Mouse (Mus musculus): Measurements from ENCODE around the gene Cass4.

Gene Cass4

DNA sequence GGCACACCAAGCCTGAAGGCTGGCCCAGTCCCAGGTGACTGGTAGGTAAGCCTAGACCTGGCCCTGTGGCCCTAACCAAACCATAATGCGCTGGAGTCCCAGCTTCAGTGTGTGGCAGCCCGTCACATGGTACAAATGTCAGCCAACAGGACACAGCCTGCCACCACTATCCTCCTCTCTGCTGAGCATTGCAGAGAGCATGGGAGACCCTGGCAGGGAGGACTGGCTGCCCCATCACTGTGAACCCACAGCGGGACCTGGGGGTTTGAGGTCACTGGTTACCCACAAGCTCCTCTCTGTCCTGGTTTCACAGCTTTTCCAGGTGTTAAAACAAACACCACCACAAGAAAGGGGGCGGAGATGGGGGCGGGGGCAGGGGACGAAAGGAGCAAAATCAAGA, 3.3 kb upstream of the Cass4 start:
- DNase-seq (ENCODE audit: low spot score), result no peak

DNA sequence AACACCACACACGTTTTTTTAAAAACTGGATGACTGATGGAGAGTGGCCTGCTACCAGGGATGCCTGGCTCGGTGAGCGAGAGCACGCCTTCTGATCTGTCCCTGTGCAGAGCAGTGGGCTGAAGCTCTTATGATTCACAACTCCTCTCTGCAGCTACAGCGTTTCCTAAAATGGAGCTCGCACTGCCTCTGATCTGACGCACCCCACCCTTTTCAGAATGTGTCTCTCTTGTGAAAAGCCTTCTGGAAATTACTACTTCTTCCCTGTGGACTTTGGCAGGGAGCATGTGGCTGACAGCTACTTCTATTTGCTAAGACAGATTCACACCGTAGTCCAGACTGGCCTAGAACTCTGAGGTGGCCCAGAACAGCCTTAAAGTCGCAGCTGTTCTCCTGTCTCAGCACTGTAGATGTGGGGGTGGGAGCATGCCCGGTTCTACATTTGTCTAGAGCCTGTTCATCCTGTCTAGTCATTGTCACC, 1.5 kb upstream of the Cass4 start:
- DNase-seq (ENCODE audit: low spot score), result no peak

DNA sequence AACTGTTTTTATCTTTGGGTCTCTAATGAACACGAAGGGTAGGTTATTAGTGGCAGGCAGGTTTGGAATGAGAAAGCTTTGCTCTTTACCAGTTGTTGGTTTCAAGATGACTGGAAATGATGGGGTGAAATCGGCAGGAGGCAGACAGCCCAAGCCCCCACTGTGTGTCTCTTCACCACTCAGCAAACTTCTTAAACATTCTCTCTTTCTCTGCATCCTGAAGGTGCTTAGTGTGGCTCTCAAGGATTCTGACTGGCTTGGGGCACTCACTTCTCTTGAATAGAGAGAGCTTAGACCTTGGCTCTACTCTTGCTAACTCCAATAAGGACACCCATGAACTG, 428 bp downstream of the Cass4 start:
- DNase-seq (ENCODE audit: low spot score), result no peak

DNA sequence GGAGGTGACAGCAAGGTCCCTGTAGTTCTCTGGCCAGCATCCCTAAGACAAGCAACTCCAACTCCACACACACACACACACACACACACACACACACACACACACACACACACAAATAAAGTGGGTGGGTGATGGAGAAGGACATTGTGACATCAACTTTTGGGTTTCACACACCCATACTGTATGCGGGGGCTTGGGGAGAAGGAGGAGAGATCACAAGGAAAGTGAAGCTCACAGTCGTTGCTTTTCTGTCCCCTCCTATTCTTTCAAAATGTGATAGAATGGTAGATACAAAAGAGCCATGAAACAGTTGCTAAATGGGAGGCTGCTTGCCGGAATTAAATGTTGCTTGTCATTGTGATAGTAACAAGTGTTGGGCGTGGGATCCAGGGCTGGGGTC, 1.1 kb downstream of the Cass4 start:
- DNase-seq (ENCODE audit: low spot score), result no peak

DNA sequence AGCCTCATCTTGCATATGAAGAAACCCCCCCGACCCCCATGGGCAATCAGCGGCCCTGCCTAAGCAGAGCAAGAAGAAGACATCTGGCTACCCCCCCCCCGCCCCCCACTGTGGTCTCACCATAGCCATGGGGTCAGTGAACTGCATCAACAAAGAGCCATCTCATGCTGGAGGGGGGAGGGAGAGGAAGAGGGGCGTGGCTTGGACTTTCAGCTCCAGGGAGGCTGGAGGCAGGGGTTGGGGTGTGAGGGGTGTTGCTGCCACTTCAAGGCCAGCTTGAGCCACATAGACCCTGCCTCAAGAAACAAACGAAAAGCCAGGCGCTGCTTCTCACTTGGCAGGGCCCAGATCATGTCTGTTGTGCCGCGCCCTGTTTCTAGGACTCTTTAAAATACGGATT, 2.4 kb downstream of the Cass4 start:
- DNase-seq (ENCODE audit: low spot score), result no peak

DNA sequence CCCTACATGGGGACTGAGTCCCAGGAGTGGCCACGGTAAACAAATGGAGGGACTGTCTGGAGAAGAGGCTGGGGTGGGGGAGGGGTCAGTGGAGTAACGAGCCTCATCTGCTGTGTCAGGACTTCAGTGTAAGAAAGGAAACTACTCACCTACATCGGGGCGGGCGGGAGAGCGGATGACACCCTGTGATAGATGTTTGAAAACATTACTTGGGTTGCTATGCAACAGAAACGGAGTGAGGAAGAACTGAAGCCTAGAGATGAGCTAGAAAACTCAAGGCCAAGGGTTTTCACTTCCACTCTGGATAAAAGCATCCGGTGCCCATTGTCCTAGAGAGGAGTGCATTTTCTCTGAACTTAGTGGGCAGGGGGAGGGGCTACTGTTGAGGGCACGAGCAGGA, 6.3 kb downstream of the Cass4 start:
- DNase-seq (ENCODE audit: low spot score), result no peak

DNA sequence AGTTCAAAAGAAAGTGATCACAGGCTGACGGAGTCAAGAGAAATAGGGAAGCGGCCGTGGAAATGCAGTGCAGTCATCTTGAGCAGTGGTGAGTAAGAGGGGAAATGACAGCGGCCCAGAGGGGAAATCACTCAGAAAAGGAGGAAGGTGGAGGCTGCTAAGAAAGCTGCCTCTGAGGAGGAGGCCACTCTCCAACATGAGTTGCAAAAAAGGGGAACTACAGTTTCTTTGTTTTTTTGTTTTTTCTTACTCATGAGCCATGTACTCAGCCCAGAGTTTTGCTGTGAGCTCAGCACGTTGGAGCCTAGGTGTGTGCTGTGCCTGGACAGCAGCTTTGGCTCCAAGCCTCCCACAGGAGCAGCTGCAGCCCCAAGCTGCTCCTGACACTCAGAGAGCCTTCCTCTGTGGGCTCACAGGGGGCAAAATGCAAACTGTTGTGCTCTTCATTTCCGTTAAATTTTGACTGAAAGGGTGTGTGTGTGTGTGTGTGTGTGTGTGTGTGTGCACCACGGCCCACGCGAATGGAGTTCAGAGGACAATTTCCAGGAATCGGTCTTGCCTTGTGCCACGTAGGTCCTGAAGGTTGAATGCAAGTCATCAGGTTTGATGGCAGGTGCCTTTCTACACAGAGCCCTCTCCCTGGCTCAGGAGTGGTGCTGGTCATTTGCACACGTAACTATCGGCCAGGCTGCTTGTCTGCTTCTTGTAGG, 7.7 kb downstream of the Cass4 start:
- DNase-seq (ENCODE audit: low spot score), result no peak

DNA sequence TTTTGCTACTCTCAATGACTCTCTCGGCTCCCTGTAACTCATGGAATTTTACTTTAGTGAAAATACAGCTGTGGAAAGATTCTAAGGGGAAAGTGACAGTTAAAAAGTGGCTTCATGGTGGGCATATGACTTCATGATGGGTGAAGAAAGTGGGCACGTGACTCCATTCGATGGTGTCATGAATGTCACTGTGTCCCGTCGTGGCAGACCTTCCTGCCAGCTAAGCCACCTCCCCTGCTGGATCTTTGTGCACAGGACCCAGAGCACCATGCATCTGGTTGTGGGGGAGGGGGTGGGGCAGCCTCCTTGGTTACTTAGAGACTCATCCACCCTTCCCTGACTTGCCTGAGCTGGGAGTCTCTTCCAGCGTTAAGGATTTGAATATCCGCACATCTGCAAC, 10.6 kb downstream of the Cass4 start:
- DNase-seq (ENCODE audit: low spot score), result no peak

DNA sequence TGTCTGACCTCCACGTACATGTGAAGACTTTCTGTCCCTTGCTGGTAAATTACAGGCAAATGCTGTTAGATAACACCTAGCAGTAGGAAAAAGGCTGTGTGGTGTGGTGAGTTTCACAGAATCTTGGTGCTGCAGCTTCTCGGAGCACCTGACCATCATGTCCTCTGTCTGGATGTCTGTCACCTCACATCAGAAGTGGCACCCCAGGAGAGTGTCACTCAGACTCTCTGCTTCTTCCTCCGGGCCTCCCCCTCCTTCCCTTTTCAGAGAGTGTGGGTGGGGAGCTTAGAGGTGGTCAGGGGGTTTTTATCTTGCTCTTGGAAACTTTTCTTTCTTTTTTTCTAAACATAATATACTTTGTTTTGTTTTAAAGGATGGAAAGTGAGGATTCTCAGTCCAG, 11.4 kb downstream of the Cass4 start:
- DNase-seq (ENCODE audit: low spot score), result no peak

DNA sequence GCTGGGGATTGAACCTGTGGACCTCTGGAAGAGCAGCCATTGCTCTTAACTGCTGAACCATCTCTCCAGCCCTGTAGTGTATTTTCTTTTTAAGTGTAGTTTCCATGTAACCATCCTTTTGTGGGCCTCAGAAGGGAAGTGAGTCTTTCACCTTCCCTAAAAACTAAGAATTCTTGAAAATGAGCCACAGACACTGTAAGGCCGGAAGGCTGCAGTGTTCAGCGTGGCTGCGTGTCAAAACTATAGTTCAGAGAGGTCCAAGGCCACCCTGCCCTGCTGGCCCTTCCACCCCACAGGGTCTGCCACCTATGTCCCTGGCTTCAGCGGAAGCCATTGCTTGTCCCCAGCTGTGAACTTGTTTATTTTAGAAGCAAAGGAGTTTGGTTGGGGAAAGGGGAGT, 12.6 kb downstream of the Cass4 start:
- DNase-seq (ENCODE audit: low spot score), result no peak

DNA sequence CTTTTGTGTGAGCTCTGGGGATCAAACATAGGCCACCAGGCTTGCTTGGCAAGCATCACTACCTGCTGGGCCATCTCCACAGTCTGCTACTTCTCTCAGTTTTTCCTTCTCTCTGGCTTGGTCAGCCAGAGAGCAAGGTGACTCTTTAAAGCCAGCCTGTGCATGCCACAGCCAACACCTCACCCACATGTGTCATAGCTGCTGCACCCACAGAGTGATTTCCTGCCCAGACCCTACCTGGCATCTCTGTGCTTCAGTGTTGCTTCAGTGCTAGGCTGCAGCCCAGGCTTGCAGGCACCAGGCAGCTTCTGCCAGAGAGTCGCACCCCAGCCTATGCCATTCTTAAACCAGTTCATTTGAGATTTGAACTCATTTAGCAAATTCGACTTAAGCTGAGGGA, 13.9 kb downstream of the Cass4 start:
- no peak for DNase-seq (ENCODE audit: low spot score)

DNA sequence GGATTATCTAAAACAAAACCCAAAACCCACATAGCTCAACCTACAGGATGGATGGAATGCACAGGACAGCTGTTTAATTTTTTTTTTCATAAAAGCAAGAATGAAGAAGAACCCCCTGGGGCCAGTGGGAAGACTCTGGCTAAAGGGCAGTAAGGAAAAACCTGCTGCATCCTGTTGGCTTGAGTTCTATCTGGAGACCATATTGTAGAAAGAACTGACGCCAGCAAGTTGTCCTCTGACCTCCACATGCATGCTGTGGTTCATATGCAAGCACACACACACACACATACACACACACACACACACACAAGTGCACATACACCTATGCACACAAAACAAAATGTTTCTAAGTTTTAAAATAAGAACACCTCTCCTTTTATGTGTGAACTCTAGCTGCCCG, 17.1 kb downstream of the Cass4 start:
- no peak for DNase-seq (ENCODE audit: low spot score)

DNA sequence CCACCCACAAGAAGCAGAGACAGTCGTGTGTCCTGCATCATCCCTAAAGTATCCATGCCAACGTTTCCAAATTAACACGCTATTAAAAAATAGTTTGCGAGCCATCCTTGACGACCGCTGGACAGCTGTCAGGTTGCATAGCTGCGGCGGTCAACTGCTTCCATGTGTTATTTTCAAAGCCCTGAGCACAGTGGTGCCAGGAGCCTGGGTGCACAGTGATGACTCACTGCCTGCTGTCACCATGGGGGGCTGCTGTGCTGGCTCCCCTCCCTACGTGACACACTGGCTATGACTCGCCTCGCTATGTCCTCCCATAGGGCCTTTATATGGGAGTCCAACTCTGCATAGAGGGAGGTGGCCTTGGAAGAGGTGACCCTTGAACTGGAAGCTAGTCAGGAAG, 17.5 kb downstream of the Cass4 start:
- DNase-seq (ENCODE audit: low spot score), result no peak

DNA sequence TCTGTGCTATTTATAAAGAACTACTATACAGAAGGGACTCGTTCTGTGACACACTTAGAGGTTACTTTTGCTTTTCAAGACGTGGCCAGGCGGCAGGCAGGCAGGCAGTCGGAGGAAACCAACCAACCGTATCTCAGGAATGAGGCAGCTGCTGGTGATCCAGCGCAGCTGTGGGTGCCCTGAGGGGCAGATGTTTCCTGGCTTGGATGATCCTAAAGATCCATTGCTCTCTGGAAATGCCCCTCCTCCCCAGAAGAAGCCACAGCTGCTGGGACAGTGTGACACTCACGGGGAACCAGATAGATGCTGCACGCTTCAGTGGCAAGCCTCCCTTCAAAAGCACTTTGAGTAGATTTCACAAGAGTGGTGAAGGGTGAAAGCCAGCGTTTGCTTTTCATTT, 18.9 kb downstream of the Cass4 start:
- DNase-seq (ENCODE audit: low spot score), result no peak

DNA sequence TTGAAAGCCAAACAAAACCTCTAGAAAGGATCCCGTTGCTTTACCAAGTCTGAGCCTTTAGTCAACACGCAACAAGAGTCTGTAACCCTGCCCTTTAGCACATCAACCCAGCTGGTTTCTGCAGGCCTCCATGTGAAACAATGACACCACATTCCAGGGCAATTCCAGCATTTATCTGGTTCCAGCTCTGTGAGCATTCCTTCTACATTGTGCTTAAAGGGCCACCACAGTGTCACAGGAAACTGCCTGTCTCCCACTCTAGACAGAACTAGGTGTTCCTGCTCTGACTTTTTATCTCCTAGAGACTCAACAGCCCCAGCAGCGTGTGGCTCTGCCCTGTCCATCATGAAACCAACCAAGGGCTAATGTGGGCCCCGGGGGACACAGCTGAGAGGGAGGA, 19.7 kb downstream of the Cass4 start:
- no peak for DNase-seq (ENCODE audit: low spot score)

DNA sequence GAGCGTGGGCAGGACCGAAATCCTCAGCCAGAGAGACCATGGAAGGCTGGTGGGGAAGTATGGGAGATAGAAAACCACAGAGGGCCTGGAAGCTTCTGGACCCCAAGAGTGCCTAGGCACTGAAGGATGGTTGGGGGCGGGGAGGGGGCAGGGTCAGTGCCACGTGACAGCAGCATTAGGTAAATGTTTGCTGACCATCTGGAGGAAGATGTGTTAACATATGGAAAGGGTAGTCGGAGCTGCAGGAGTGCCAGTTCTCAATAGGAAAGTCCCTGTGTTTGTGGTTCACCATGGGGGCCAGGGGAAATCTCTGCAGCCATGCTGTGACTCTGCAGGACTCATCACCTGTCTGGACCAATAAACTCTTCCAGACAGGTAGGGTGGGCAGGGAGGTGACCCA, 20.3 kb downstream of the Cass4 start:
- DNase-seq (ENCODE audit: low spot score), result no peak

DNA sequence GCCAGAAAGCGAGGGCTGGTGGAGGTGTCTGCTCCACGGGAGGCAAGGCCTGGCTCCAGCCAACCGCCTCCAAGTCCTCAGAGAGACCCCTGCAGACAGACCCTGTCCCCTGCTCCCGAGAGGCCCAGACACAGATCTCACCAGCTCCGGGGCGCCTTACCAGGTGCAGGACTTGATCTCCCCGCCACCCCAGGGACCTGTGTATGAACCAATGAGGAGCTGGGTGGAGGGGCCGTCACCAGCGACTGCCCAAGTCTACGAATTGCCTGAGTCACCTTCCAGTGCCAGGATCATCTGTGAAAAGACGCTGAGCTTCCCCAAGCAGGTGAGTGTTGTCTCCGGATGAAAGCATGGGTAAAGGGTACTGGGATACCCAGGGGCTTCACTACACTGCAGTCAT, 22.6 kb downstream of the Cass4 start:
- no peak for DNase-seq (ENCODE audit: low spot score)

DNA sequence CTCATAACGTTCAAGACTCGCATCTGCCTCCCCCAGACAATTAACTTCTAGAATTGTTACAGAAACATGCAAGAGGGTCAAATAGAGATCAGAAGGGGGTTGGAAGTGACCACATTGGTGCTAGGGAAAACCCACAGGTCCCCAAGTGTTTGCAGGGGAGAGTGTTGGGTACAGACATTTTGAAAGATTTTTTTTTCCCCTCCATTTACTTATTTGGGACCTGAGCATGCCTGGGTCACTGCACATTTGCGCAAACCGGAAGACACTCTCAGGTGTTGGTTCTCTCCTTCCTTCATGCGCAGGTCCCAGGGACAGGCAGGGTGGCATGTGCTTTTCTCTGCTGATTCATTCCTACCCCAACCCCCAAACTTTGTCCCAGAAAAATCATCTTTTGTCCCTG, 23.3 kb downstream of the Cass4 start:
- DNase-seq (ENCODE audit: low spot score), result no peak

DNA sequence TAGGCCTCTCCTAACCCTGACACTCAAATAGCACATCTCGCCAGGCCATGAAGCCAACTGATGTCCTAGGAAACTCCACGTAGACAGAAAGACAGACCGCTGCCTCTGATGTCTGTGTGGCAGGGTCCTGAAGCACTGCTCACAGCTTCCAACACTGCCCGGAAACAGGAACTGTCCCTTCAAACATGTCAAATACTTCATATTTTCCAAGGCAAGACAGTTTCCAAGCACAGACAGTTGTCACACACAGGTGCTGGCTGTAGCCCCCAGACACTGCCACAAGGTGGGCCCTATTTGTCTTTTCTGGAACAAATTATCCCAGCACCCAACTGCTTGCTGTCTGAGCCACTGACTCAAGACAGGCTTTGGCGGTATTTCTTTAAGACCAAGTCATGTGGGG, 24.6 kb downstream of the Cass4 start:
- DNase-seq (ENCODE audit: low spot score), result no peak

DNA sequence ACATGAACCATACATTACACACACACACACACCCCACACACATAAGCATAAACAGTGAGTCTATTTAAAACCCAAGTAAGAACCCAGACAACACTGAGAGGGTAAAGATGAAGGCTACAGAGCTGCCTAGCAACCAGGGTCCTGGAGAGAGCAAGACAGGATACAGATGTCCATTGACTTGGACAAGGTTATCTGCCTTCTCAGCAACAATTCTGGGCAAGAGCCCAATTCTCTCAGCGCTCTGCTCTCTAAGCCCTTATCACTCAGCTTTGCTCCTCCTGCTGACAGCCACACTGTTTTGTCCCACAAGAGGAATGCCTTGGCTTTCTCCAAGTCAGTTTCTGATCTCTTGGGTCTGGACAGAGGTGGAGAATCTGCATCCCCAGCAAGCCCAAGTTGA, 37.0 kb downstream of the Cass4 start:
- peak; percentile 83 for DNase-seq (ENCODE audit: low spot score)

DNA sequence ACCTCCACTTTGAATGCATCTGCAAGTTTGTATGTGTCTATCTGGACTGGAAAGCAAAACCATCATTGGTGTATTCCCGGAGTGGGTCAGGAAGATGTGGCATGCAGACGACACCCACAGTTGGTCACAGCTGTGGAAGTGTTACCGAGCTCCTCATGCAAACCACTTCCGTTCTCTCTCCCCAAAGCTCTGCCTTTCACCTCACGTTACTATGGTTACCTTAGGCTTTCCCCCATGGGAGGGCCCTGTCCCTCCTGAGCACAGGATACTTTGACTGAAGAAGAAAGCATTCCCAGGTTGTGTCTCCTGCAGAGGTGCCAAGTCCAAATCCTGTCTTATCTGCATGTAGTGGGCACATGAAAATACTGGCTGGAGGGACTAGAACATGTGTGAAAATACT, 40.2 kb downstream of the Cass4 start:
- DNase-seq (ENCODE audit: low spot score), result no peak

DNA sequence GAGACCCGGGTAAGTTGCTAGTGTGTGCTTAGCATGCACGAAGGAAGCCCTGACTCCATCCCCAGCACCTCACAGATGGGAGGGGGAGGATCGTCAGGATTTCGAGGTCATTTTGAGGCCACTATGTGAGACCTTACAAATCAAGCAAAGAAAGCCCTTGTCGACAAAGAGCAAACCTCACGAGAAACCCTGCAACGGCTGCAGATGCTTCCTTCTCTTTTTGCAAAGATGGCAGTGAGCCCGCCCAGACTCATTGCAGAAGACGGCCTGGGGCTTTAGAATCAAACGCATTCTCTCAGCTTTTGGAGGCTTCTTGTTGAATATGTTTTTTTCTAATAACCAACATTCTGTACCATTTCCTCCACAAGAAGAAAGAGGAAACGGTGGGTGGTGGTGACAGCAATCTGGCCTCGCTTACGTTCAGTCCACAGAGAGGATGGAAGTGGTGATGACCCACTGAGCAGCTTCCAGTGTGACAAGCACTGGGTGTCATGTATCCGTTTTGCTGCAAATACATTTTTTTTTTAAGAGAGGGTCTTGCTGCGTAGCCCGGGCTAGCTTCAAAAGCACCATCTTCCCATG, 43.9 kb downstream of the Cass4 start:
- no peak for DNase-seq (ENCODE audit: low spot score)

DNA sequence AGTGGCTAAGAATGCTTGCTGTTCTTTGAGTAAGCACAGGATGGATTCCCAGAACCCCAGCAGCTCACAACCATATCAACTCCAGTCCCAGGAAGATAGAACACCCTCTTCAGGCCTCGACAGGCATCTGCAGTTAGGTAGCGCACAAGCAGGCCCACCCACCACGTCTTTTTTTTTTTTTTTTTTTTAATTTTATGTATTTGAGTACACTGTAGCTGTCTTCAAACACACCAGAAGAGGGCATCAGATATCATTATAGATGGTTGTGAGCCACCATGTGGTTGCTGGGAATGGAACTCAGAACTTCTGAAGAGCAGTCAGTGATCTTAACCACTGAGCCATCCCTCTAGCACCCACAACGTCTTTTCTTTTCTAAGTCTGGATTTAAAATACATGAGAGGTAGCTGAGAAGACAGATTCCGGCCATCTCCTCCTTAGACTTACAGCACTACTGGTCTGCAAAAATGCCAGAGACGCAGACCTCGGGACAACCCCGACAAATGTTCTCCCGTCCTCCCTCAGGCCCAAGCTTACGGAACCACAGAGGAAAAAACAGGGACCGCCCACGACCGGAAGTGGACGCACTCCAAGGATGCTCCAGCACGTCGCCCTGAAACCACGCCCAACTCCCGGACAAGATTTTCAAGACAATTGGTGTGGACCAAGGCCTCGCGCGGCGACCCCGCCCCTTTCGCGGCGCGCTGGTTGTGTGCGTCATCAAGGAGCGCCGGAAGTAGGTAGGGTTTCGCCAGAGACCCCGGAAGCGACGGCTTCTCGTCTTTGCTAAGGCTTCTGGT, 46.4 kb downstream of the Cass4 start, which contains the start of gene Rtf2:
Gene Rtf2, plus strand, starts transcription at position 714 of the 797 bp plus-strand sequence.
- DNase-seq (ENCODE audit: low spot score), result peak; percentile 98

DNA sequence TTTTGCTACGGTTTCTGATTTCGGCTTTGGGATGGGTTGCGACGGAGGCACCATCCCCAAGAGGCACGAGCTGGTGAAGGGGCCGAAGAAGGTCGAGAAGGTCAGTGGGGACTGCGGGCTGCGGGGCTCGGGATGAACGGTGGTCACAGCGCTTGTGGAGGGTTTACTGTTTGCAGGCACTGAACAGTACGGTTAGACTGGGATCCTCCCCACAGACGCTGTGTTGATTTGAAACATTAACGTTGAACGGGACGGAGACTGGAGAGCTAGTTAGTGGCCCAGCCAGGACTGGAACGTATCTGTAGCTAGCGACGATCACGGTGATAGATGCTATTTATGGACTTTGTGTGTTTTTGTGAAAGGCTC, 47.0 kb downstream of the Cass4 start:
- no peak for DNase-seq (ENCODE audit: low spot score)

Data from MN1 (cell line).